Mouse (Mus musculus) embryonic fibroblast, embryonic 13.5 days (primary cell): ENCODE results near the gene Atp8a2.

ENCODE experiments used
- CTCF ChIP-seq: IDR thresholded peaks from 2 replicates; pipeline ENCODE4 v1.5.1; 2011; ENCODE audit warnings: mild to moderate bottlenecking, control low read depth, low read length, moderate library complexity, borderline replicate concordance; ENCODE audit not compliant: insufficient read depth
- POLR2A ChIP-seq: IDR thresholded peaks from 2 replicates; pipeline ENCODE4 v1.6.1; 2011; ENCODE audit warnings: low read depth, mild to moderate bottlenecking, control low read depth, low read length, moderate library complexity

DNA sequence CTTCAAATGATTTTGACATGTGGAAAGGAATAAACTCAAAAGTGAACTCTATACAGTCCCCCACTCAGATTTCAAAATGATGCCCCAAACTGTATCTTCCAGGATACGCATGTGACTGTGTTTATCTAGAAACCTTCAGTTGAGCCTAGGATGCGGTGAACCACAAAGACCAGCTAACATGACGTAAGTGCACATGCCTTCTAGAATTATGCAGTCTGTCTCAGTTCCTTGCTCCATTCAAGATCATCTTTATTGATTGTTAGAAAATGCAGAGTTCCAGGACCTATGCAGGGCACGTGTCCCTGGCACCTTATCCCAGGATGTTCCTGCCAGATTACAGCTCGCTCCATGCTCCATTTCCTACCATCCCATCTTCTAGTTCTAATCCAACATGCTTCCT, 67.4 kb downstream of the Atp8a2 start:
- no peak for TF ChIP-seq CTCF
- no peak for TF ChIP-seq POLR2A
